Mouse (Mus musculus) megakaryocyte, embryonic 14.5 days (primary cell): ENCODE measurements around the gene Olfr522.

Source experiments
- FLI1 ChIP-seq: IDR thresholded peaks from 2 replicates; pipeline ENCODE4 v1.6.1; 2012; ENCODE audit warnings: low read length, inconsistent platforms, mixed read lengths
- GATA1 ChIP-seq: IDR thresholded peaks from 3 replicates; pipeline ENCODE4 v1.6.1; 2012; ENCODE audit warnings: mixed read lengths, low read length, inconsistent platforms, borderline replicate concordance

- TF ChIP-seq GATA1 (no peak), FLI1 (no peak)
These were observed 23.3 kb upstream of the Olfr522 start for GRCm38 (mm10) chr7:140187721-140188390.
